Mouse (Mus musculus) c-Kit-positive CD71-negative TER-119-negative erythroid progenitor cells, embryonic 14.5 days (primary cell): ENCODE measurements around the gene Mob2.

Experiments used
- DNase-seq: peaks from one replicate; pipeline ENCODE4 v3.0.0-alpha.2; 2013; ENCODE audit warnings: low read depth

The Mob2 gene

GRCm38 (mm10) chr7:142060931-142061565, at the start of gene Mob2:
Mob2 (minus strand) TSS chr7:142061065.
- DNase-seq = peak; percentile 64

GRCm38 (mm10) chr7:142104747-142105146, 43.9 kb upstream of the Mob2 start:
- DNase-seq = no peak

- DNase-seq = peak; percentile 63
Measured at GRCm38 (mm10) chr7:142097776-142098175, 36.9 kb upstream of the Mob2 start.

GRCm38 (mm10) chr7:142096701-142097100, 35.8 kb upstream of the Mob2 start:
- no peak for DNase-seq

DNA sequence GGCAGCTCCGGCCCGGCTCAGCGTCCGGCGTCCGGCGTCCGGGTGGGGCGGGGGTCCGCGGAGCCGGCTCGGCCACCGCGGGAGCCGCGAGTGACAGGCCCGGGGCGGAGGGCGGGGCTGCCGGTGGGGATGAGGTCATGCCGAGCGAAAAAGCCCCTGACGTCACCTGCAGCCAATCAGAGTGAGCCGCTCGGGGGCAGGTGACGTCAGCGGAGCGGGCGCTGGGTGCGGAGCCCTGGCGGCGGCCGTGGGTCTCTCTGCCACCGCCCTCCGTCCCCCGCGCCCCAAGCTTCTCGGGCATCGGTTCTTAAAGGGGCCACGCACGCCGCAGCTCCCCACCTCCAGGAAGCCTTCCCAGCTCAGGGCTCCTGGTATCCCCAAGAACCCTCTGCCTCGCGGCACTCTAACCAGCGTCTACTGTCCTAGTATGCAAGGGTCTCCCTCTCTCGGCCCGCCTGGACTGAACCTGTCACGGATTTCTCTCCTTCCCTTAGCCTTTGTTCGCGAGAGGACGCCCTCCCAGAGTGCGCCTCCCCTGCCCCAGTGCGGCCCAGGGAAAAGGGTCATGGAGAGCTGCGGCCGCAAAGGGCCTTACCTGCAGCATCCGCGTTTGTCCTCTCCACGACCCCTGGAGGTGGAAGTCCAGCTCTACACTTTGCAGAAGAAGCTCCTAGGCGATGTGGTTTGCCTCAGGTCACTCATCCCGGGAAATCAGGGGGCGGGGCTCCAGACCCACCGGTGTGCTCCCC, 34.5 kb upstream of the Mob2 start, which contains the start of gene Dusp8:
Gene Dusp8 (minus strand): TSS at position 661 of the 749 bp plus-strand sequence.
- peak; percentile 80 for DNase-seq

DNA sequence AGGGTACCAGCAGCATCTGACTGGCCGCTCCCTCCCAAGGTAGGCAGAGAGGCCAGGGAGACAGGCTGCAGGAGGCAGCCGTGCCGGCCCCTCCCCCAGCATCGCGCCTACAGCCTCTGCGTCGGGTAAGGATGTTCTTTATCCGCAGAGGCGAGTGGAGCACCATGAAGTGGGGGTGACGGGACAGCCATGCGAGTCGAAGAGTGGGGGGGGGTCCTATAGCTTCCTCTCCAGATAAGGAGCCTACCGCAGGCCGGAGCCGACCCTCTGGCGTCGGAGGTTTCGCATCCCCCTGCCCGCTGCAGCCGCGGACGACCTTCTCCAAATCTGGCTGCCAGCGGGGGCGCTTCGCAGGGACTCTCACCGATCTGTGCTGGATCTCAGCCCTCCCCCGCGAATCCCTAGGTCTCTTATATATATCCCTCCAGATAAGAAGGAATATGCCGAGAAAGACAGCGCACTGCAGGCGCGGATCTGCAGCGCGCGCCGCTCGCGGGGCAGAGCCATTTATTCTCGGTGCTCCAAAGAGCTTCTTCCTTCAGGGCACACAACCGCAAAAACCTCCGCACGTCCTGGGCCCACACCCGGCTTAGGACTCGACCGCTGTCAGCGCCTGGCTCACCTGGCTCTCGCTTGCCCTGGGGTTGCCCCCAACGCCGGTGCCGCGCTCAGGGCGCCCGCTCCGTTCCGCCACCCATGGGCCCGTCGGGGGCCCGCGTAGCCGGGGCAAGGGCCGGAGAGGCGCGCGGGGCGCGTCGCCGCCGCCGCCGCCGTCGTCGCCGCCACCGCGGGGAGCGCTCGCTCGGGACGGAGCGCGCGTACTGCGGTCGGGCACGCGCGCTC, 33.7 kb upstream of the Mob2 start:
- DNase-seq = no peak

- DNase-seq = no peak
Measured at GRCm38 (mm10) chr7:142093696-142094240, 32.9 kb upstream of the Mob2 start.

DNA sequence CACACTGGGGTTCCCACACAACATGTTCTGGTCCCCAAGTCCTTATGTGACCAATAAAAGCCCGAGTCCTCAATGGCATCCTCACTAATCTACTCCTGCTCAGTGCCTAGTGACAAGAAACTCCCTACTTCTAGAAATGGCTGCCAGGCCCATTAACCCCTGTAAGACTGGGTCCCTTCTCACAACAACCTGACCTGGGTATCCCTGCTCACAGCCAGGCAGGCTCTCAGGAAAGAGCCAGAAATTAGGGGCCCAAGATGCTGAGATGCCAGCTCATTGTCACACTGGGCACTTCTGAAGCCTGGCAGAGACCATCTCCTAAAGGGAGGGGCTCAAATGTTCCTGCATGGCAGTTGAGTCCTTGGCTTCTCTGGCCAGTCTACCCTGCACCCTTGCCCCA, 32.1 kb upstream of the Mob2 start:
- DNase-seq = no peak

GRCm38 (mm10) chr7:142091848-142092247, 31.0 kb upstream of the Mob2 start:
- no peak for DNase-seq

DNA sequence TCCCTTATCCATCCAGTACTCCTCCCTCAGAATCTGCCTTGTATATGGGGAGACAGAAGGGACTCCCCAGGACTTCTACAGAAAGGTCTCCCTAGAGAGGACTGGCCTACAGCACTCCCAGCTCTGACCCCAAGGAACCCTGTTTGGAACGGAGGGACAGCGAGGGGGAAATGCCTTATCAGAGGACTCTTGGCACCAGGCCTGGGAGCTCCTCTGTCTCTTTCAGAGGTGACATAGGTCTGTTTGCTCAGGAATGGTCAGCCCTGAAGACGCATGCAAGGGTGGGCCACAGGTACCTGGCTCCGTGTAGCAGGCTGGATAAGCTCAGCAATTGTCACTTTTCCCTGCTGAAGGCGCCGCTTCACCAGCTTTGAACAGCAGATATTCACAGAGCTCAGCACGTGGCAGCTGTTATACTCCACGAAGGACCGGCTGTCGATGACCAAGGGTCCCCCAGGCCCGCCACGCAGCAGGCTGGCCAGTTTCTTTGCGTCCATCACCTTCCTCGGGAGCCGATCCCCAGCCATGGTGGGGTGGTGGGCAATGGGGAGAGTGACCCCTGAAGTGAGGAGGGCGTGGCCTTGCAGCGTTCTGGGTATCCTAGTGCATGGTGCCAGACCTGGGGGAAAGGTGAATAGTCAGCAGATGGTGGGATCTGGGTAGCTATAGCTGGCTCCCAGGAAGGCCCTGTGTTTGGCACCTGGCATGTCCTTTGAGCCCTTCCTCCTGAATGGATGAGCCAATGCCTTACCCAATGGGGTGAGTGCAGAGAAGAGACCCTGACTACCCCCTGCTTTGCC, 29.0 kb upstream of the Mob2 start:
- no peak for DNase-seq

GRCm38 (mm10) chr7:142088886-142089285, 28.0 kb upstream of the Mob2 start:
- DNase-seq = peak; percentile 42

GRCm38 (mm10) chr7:142087069-142087652, 26.3 kb upstream of the Mob2 start:
- no peak for DNase-seq

- DNase-seq = no peak
Measured at GRCm38 (mm10) chr7:142086159-142086905, 25.5 kb upstream of the Mob2 start.

GRCm38 (mm10) chr7:142084820-142085219, 24.0 kb upstream of the Mob2 start:
- no peak for DNase-seq

DNA sequence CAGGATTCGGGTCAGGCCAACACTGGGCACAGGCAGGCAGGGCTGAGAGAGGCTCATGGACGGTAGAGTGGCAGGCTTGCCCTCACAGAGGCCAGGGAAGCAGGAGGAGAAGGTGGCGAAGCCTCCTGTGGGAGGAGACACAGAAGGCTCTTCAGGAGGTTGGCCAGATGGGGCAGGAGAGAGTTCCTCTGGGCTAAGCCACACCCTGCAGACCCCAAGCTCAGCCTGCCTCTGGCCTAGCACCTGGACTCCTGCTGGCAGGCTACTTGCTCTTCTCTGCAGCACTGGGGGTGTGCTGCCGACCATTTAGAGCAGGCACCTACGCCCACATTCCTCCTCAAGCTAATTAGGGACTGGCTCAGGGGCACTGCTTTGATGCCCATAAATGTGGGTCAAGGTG, 23.5 kb upstream of the Mob2 start:
- no peak for DNase-seq

GRCm38 (mm10) chr7:142083588-142084317, 22.9 kb upstream of the Mob2 start:
- DNase-seq = no peak

DNA sequence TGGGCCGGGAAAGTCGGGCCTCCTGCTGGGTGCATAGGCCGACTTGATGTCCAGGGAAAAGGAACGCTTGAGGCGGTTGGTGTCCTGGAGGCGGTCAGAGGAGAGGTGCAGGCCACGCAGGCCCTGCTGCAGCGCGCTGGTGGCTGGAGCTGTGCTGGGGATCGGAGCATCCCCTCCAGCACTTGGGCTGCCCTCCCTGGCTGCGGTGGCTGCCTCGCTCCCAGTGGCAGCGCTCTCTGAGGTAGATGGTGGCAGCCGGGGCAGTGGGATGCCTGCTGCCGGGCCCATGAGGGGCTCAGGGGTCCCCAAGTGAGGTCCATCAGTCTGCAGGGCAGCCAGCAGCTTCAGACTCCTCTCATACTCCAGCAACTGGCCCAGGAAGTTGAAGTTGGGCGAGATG, 21.7 kb upstream of the Mob2 start:
- no peak for DNase-seq

DNA sequence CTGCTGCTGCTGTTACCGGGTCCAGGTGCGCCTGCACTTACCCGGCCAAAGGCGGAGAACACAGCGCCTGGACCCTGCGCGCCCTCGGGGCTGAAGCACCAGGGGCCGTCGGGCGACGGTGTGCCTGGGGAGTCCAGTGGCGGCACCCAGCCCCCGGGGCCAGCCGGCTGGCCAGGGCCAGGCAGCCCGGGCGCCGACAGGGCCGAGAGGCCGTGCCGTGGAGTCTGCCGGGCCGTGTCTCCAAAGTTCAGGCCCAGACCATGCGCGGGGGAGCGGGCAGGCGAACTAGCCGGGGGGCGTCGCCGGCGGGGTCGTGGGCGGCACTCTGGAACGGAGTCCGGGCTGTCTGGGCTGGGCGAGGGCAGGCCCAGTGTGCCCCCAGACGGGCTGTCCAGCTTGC, 21.3 kb upstream of the Mob2 start:
- DNase-seq = no peak

- DNase-seq = no peak
Measured at GRCm38 (mm10) chr7:142081736-142082135, 20.9 kb upstream of the Mob2 start.

- no peak for DNase-seq
Measured at GRCm38 (mm10) chr7:142080876-142081275, 20.0 kb upstream of the Mob2 start.
